Mouse (Mus musculus) frontal cortex, postnatal 14 days (tissue): ENCODE measurements around the gene Dpysl5.

Source experiments
- DNase-seq, 2 experiments: peaks; one replicate each; pipeline ENCODE4 v3.0.0; 2022; ENCODE audit warnings: low spot score in 2 of 2

The Dpysl5 gene

GRCm38 (mm10) chr5:30822689-30823088 is 111.3 kb downstream of the Dpysl5 start:
- DNase-seq: no peak

GRCm38 (mm10) chr5:30823091-30823490 is 111.7 kb downstream of the Dpysl5 start:
- no peak for DNase-seq

GRCm38 (mm10) chr5:30824124-30824988 is 113.0 kb downstream of the Dpysl5 start:
- DNase-seq: no peak

GRCm38 (mm10) chr5:30825166-30825565 is 113.8 kb downstream of the Dpysl5 start:
- DNase-seq: no peak

- DNase-seq: no peak
Observed at GRCm38 (mm10) chr5:30825821-30826220, 114.5 kb downstream of the Dpysl5 start.

GRCm38 (mm10) chr5:30833416-30833815 is 122.1 kb downstream of the Dpysl5 start:
- DNase-seq: no peak

- no peak for DNase-seq
Observed at GRCm38 (mm10) chr5:30839731-30840130, 128.4 kb downstream of the Dpysl5 start.

- no peak for DNase-seq
Observed at GRCm38 (mm10) chr5:30841896-30842295, 130.5 kb downstream of the Dpysl5 start.
